Comparison of ENCODE assay signal across 8 mouse cellular contexts in the genomic region with DNA sequence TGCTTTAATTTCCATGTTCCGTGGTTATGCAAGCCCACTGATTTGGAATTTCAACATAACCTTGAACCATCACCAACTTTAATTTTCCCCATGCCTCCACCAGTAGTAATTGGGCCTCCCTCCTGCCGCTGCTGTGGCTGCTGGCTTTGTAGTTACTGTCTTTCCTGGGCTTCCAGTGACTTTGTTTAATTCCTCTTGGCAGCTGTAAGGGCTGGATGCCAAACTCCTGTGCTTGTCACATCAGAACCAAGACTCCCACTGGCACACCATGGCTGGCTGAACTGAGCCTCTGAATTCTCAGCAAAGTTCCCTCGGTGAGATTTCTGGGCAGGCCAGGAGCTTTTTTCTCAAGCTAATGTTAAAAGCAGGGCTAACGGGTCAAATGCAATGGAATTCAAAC.
DNase-seq lines count a peak whose midpoint lies in the region; ATAC-seq and TF ChIP-seq lines count a peak whose summit lies in the region.

No protein-coding gene starts in this region.

- H3K36me3 ChIP-seq in forebrain, embryonic 14.5 days (ENCODE audit: control insufficient read depth, insufficient read depth, low read length), result no peaks in the 10 kb centered on the region
- no peaks in the 10 kb centered on the region for H3K36me3 ChIP-seq in forebrain, embryonic 15.5 days
- no peaks in the 10 kb centered on the region for H3K36me3 ChIP-seq in intestine, embryonic 16.5 days (ENCODE audit: control insufficient read depth, insufficient read depth, low read length)

- H3K4me3 ChIP-seq in forebrain, embryonic 14.5 days (ENCODE audit: low read depth, low read length), result no peak overlapping the region
- no peak overlapping the region for H3K4me3 ChIP-seq in forebrain, embryonic 15.5 days
- H3K4me3 ChIP-seq in lung, adult 2 months (replicated peaks; ENCODE audit: extremely low read depth, low read depth, low read length), result no peak overlapping the region
- H3K4me3 ChIP-seq in intestine, embryonic 16.5 days (ENCODE audit: low read length), result no peak overlapping the region

- no peak overlapping the region for H3K4me2 ChIP-seq in forebrain, embryonic 14.5 days (ENCODE audit: low read length)
- H3K4me2 ChIP-seq in forebrain, embryonic 15.5 days (replicated peaks), result no peak overlapping the region
- H3K4me2 ChIP-seq in intestine, embryonic 16.5 days (ENCODE audit: low read depth, low read length), result no peak overlapping the region

- no peaks in the 10 kb centered on the region for H3K9me3 ChIP-seq in forebrain, embryonic 14.5 days (replicated peaks; ENCODE audit: control insufficient read depth, low read length)
- no peaks in the 10 kb centered on the region for H3K9me3 ChIP-seq in forebrain, embryonic 15.5 days
- H3K9me3 ChIP-seq in intestine, embryonic 16.5 days (ENCODE audit: control insufficient read depth, low read length), result no peaks in the 10 kb centered on the region

- 0 out of 2 replicates have a peak, but pooled peaks cover 5% of the 10 kb centered on the region for H3K4me1 ChIP-seq in forebrain, embryonic 14.5 days (ENCODE audit: control insufficient read depth, insufficient read depth, low read length)
- H3K4me1 ChIP-seq in forebrain, embryonic 15.5 days, result peaks cover 5% of the 10 kb centered on the region; the same call in 1 of the 2 replicates
- H3K4me1 ChIP-seq in lung, adult 2 months (ENCODE audit: control insufficient read depth, insufficient read depth, low read length), result peaks cover 4% of the 10 kb centered on the region
- H3K4me1 ChIP-seq in intestine, embryonic 16.5 days (ENCODE audit: control insufficient read depth, insufficient read depth, low read length), result no peaks in the 10 kb centered on the region; the same call in 1 of the 2 replicates

- TF ChIP-seq POLR2A in lung, adult 2 months (IDR thresholded peaks at IDR 0.05; ENCODE audit: borderline replicate concordance, extremely low read depth, low read depth, low read length), result no peak

- peak; percentile 58; the same call in 1 of the 2 replicates for ATAC-seq in forebrain, embryonic 14.5 days
- no peak for ATAC-seq in forebrain, embryonic 15.5 days (replicated peaks)
- no peak for ATAC-seq in intestine, embryonic 16.5 days

- no peaks in the 10 kb centered on the region for H3K27me3 ChIP-seq in forebrain, embryonic 14.5 days (replicated peaks; ENCODE audit: control insufficient read depth, insufficient read depth, low read length)
- no peaks in the 10 kb centered on the region for H3K27me3 ChIP-seq in forebrain, embryonic 15.5 days
- H3K27me3 ChIP-seq in intestine, embryonic 16.5 days (replicated peaks; ENCODE audit: control insufficient read depth, insufficient read depth, low read length), result no peaks in the 10 kb centered on the region

- H3K9ac ChIP-seq in forebrain, embryonic 14.5 days (ENCODE audit: low read length), result no peak overlapping the region
- no peak overlapping the region for H3K9ac ChIP-seq in forebrain, embryonic 15.5 days (replicated peaks)
- H3K9ac ChIP-seq in intestine, embryonic 16.5 days (ENCODE audit: low read depth, low read length), result no peak overlapping the region

- no peak overlapping the region; the same call in 1 of the 2 replicates for H3K27ac ChIP-seq in forebrain, embryonic 14.5 days (ENCODE audit: low read depth, low read length)
- no peak overlapping the region for H3K27ac ChIP-seq in forebrain, embryonic 15.5 days (replicated peaks)
- H3K27ac ChIP-seq in intestine, embryonic 16.5 days (ENCODE audit: low read length), result no peak overlapping the region

- peak; percentile 77 for DNase-seq in forebrain, embryonic 14.5 days (ENCODE audit: low spot score)
- DNase-seq in lung, adult 18-20 months, result peak; percentile 25 to 50
- no peak for DNase-seq in lung, adult 2 months
- DNase-seq in gastrocnemius, postnatal 4 days (ENCODE audit: low spot score in 2 of 2), result peak; percentile 28 to 73
- peak; percentile 90 for DNase-seq in retina, postnatal 1 day
- DNase-seq in natural killer cell, adult 2 months (ENCODE audit: low spot score in 2 of 2), result no peak

- 14% methylated on average over 4 of the region's 4 CpGs for WGBS in forebrain, embryonic 14.5 days
- 17% methylated on average over 4 of the region's 4 CpGs for WGBS in forebrain, embryonic 15.5 days
- 32% methylated on average over 4 of the region's 4 CpGs for WGBS in lung, adult 2 months
- 56% methylated on average over 4 of the region's 4 CpGs for WGBS in intestine, embryonic 16.5 days

- TF ChIP-seq CTCF in lung, adult 2 months (IDR thresholded peaks at IDR 0.05; ENCODE audit: insufficient read depth, low read length), result no peak

Comparison
In these comparisons a context has a peak if more than half of its experiments do, and no peak if none do; other contexts are left out.
1. DNase-seq: peak in forebrain, embryonic 14.5 days (single experiment), lung, adult 18-20 months (2 of 2), gastrocnemius, postnatal 4 days (2 of 2) and retina, postnatal 1 day (single experiment); none in lung, adult 2 months (single experiment) and natural killer cell, adult 2 months (0 of 2).